In the genomic region with DNA sequence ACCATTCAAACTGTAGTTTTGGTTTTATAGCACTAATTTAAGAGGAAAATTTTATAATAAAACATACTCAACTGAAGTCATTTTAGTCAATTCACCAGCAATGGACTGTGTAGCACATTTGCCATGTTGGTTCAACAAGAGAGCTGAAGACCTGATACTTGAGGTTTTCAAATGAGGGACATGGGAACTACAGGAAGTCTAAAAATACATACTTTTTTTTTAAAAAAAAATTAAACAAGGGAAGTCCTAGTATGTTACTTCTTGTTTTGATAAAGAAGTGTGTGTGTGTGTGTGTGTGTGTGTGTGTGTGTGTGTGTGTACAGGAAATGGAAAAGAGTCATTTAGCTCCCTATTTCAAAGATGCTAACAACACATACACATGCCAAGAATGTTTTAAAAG, we compare ENCODE assay signal across 24 mouse cellular contexts.
"Had no signal": no experiment of that assay in that cellular context is flagged by ENCODE, and none has a peak within 500 bp of the region (broad histone marks: within the 10 kb centered on the region; RNA-seq: fewer than 3 reads in every experiment).

No protein-coding gene starts in this region.

- H3K4me3 ChIP-seq: heart, embryonic 10.5 days; heart, embryonic 12.5 days; hindbrain, embryonic 13.5 days; hindbrain, embryonic 15.5 days; kidney, embryonic 15.5 days; limb, embryonic 13.5 days; limb, embryonic 15.5 days; liver, embryonic 12.5 days had no signal

- ATAC-seq: hindbrain, postnatal 0 days; intestine, embryonic 16.5 days; liver, embryonic 12.5 days had no signal

- DNase-seq: gastrocnemius, postnatal 10 days; gastrocnemius, postnatal 25 days; heart, adult 18-20 months; heart, postnatal 10 days; heart, postnatal 4 days; kidney, adult 11 months; kidney, adult 2 months; kidney, adult 9 months; kidney, postnatal 14 days; kidney, postnatal 36 days; layer of hippocampus, adult 9-11 months; layer of hippocampus, postnatal 36 days; left cerebral cortex, postnatal 4 days had no signal

- H3K27ac ChIP-seq: heart, embryonic 10.5 days; hindbrain, embryonic 13.5 days; hindbrain, embryonic 15.5 days; hindbrain, postnatal 0 days; kidney, embryonic 15.5 days; kidney, postnatal 0 days; limb, embryonic 13.5 days; limb, embryonic 15.5 days; liver, embryonic 12.5 days had no signal
